Mouse (Mus musculus) erythroblast, adult 5-6 weeks (primary cell): ENCODE results near the gene Phf6. TPM values are rescaled to one million over a fixed set of nuclear protein-coding genes. Genes with fewer than 3 reads are reported as not detected.
"Not testable (repeated sequence)": the region's sequence is repeated elsewhere in the genome, so short reads cannot be mapped to it uniquely, and the experiment has no call there.

Experiments used
- ATAC-seq: replicated peaks from 2 replicates; pipeline ENCODE4 v1.8.0; 2016; ENCODE audit warnings: moderate number of reproducible peaks, mild to moderate bottlenecking, moderate TSS enrichment, inconsistent platforms; ENCODE audit not compliant: poor library complexity, low FRiP score, severe bottlenecking
- total RNA-seq, 2 experiments: library from RNA; stranded (forward) in 1 of 2; stranded (reverse) in 1 of 2; fragments of 150-400 nt in 1 of 2; fragments of 200-764, 138-1000 nt in 1 of 2; gene quantifications; 2 replicates each; pipeline versions ENCODE4 v1.2.3 to v1.2.4; 2015 to 2017; ENCODE audit warnings: low replicate concordance in 2 of 2

Gene Phf6
- 10.9 and 17.9 TPM in 2 replicates for total RNA-seq (2015; ENCODE audit: low replicate concordance)
- 6.3 and 7.5 TPM in 2 replicates for total RNA-seq (2017; ENCODE audit: low replicate concordance)

GRCm38 (mm10) chrX:52911587-52912371 lies at the start of gene Phf6:
Gene Phf6 (plus strand): TSS chrX:52912266.
- ATAC-seq = peak; percentile 100

- no peak for ATAC-seq
Measured at GRCm38 (mm10) chrX:52864126-52864525, 47.9 kb upstream of the Phf6 start.

GRCm38 (mm10) chrX:52898486-52898885 lies 13.6 kb upstream of the Phf6 start:
- ATAC-seq = not testable (repeated sequence)

- ATAC-seq = no peak
Measured at GRCm38 (mm10) chrX:52912372-52912728, 284 bp downstream of the Phf6 start.

- ATAC-seq = peak; percentile 13; the same call in 1 of the 2 replicates
Measured at GRCm38 (mm10) chrX:52912826-52913701, 998 bp downstream of the Phf6 start.

- ATAC-seq = no peak
Measured at GRCm38 (mm10) chrX:52913856-52914255, 1.8 kb downstream of the Phf6 start.

GRCm38 (mm10) chrX:52914705-52915104 lies 2.6 kb downstream of the Phf6 start:
- ATAC-seq = no peak

GRCm38 (mm10) chrX:52916516-52916915 lies 4.5 kb downstream of the Phf6 start:
- no peak for ATAC-seq

- no peak for ATAC-seq
Measured at GRCm38 (mm10) chrX:52926726-52927125, 14.7 kb downstream of the Phf6 start.

- ATAC-seq = 0 out of 2 replicates have a peak, but pooled peaks have one; percentile 49
Measured at GRCm38 (mm10) chrX:52928883-52929282, 16.8 kb downstream of the Phf6 start.

GRCm38 (mm10) chrX:52929779-52930178 lies 17.7 kb downstream of the Phf6 start:
- no peak for ATAC-seq

GRCm38 (mm10) chrX:52930191-52930590 lies 18.1 kb downstream of the Phf6 start:
- no peak for ATAC-seq

- ATAC-seq = no peak
Measured at GRCm38 (mm10) chrX:52932161-52932560, 20.1 kb downstream of the Phf6 start.

- ATAC-seq = 0 out of 2 replicates have a peak, but pooled peaks have one; percentile 62
Measured at GRCm38 (mm10) chrX:52934496-52934895, 22.4 kb downstream of the Phf6 start.

GRCm38 (mm10) chrX:52945509-52945908 lies 33.4 kb downstream of the Phf6 start:
- ATAC-seq = no peak

GRCm38 (mm10) chrX:52949713-52950112 lies 37.6 kb downstream of the Phf6 start:
- ATAC-seq = peak; percentile 70; the same call in 1 of the 2 replicates

GRCm38 (mm10) chrX:52956942-52957341 lies 44.9 kb downstream of the Phf6 start:
- ATAC-seq = no peak

- ATAC-seq = no peak
Measured at GRCm38 (mm10) chrX:52961559-52962110, 49.6 kb downstream of the Phf6 start.

GRCm38 (mm10) chrX:52965149-52965548 lies 53.1 kb downstream of the Phf6 start:
- no peak for ATAC-seq
